Mouse (Mus musculus) naive thymus-derived CD4-positive, alpha-beta T cell, adult 2 months (primary cell): ENCODE results near the gene Tfap2e.

ENCODE experiments used
- DNase-seq: peaks from one replicate; pipeline ENCODE4 v3.0.0-alpha.2; 2011; ENCODE audit warnings: low read depth

Tfap2e gene

GRCm38 (mm10) chr4:126736001-126736414 lies at the start of gene Tfap2e:
Gene Tfap2e (minus strand): TSS chr4:126736240.
- DNase-seq = no peak

DNA sequence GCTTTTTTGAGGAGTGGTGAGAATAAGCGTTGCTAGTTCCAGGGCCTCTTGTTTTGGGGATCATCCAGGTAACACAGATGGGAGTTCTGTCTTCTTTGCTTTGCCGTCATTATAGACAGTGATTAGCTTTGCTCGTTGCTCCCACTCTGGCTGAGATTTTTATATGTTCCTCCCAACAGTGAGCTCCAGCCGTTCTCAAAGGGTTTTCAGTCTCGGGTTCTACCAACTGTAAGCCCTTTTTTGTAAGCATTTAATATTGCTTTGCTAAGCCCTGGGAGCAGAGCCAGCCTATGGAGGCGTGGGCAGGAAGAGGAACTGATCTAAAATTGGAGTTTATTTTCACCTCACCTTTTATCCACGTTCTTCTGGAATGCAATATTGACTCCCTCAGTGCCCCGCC lies 47.0 kb upstream of the Tfap2e start:
- no peak for DNase-seq

GRCm38 (mm10) chr4:126782512-126782911 lies 46.5 kb upstream of the Tfap2e start:
- no peak for DNase-seq

DNA sequence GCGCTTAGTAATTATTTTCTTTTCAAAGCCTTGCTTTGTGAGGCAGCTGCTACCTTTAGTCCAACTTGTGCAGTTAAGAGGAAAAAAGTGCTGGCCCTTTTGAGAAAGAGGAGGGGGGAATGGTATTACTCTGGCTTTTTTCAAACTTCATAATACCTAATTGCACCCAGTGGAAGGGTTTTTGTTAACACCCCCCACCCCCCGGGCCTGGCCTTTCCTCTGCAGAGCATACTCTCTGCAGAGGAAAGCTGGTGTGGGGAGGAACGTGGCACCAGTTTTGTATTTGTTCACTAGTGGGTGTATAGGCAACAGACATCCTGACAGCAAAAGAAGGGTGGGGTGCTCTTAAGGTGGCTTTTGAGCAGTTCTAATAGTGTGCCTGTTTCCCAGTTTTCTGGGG lies 45.8 kb upstream of the Tfap2e start:
- DNase-seq = no peak

DNA sequence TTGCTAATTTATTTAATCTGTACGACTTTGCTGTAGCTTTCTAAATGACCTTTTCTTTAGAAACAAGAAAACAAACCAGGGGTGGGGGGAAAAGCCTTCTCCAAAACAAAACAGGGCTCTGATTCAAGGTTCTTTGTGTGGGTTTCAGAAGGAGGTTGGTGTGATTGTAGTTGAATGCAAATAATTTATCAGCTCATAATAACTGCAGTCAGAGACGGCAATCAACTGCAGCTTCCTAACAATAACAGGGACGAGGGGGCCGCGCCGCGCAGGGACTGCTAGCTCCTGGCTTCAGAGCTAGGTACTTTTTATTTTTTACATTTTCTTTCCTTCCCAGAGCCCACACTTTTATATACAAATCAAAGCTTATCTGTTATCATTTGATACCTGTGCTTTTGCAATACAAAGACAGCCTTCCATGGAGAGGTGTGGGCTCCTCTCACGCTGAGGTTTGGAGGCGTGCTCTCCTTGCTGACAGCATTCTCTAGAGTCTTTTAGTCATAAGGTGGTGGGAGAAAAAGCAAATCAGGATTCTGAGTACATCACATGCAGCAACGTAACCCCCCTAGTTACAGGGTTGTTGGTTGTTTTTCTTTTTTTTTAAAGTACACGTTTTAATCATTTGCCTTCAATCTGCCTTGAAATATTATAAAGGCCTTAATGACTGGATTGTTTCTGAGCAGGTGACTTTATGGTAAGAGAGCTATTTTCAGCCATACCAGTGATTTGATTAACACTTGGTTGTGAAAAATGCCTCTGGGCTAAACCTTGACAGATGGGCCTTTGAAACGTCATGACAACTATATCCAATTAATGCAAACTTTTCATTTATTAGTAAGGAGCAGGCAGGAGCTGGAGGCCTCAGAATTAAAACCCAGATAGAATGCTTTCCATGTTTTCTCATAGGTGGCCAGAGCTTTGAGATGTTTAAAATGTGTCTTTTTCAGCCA lies 44.1 kb upstream of the Tfap2e start:
- no peak for DNase-seq

GRCm38 (mm10) chr4:126779148-126779581 lies 43.1 kb upstream of the Tfap2e start:
- DNase-seq = no peak

DNA sequence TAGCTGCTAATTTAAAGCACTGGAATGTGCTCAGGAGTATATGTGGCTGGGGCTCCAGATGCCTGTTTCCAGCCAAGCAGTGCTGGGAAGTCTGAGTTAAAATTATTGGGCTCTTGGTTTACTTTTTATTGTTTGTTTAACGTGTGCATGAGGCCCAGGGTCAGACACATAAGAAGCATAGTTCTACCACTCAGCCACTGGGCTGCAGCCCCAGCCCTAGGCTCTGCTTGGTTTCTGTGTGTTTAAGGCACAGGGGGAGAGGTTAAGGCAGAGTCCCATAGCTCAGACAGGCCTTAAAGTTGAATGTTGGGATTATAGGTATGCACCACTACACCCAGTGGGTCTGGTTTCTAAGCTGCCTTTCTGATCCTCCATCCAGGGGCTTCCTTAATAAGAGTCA lies 39.1 kb upstream of the Tfap2e start:
- no peak for DNase-seq

- DNase-seq = no peak
Measured at GRCm38 (mm10) chr4:126773871-126774270, 37.8 kb upstream of the Tfap2e start.

GRCm38 (mm10) chr4:126770831-126771230 lies 34.8 kb upstream of the Tfap2e start:
- DNase-seq = no peak

GRCm38 (mm10) chr4:126769800-126770563 lies 33.9 kb upstream of the Tfap2e start:
- DNase-seq = no peak

GRCm38 (mm10) chr4:126763483-126763882 lies 27.4 kb upstream of the Tfap2e start:
- no peak for DNase-seq

DNA sequence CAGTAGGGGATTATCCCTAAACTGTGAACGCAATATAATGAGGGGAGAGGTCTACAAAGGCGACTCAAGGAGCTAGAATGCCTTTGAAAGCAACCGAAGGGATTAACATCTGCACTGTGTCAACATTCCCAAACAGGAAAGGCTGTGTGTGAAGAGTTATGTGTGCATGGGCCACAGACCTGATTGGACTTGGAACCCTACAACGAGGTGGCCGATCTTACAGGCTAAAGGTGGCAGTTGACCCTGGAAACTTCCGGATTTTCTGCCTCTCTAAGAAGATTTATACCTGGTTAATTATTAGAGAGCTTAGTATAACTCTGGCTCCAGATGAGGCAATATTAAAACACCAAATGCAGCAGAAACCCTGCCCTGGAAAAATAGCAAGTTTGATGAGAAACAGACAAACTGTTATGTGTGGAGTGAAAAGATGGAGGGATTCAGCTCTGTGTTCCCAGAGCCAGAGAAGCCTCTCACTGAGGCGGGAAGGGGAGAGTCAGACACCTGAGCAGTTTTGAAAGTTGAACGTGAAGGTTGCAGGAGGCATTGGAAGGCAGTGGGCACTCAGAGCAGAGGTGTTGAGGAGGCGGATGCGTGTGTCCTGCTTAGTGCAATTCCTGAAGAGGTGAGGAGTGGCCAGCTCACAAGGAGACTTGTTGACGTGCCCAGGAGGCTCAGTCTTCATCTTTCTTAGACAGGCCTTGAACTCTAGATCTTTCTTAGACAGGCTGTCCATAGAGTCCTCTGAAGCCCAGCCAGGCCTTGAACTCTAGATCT lies 26.7 kb upstream of the Tfap2e start:
- no peak for DNase-seq

- DNase-seq = no peak
Measured at GRCm38 (mm10) chr4:126759435-126759834, 23.4 kb upstream of the Tfap2e start.

DNA sequence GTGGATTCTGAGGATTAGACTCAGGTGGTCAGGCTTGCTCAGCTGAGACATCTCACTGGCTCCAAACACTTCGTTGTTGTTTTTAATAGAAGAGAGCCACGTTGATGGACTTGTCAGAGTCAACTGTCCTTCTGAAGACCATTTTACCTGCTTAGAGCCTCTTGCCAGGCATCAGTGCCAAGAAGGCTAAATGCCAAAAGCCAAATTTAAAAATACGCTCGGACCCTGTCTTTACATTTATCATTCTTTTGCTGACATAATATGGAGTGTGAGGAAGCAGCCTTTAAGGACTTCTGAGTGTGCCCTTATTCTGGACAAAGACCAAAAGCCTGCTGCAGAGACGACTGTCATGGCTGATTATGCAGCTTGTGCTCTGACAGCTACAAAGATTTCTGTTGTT lies 22.3 kb upstream of the Tfap2e start:
- DNase-seq = no peak

DNA sequence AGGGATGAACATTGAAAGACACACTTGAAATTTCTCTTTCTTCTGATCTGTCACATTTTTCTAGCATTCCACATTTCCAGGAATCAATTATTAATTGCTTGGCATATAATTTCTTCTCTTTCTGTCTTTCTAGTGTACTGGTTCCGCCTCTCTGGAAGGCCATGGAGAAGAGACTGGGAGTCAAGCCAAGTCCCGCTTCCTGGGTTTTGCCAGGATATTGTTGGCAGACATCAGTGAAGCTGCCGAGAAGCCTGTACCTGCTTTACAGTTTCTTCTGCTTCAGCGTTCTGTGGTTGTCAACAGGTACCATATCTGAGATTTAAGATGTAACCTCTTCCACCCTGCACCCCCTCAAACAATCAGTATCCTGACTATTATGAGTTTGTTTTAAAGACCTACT lies 20.7 kb upstream of the Tfap2e start:
- DNase-seq = no peak

- no peak for DNase-seq
Measured at GRCm38 (mm10) chr4:126754736-126755374, 18.8 kb upstream of the Tfap2e start.

- DNase-seq = no peak
Measured at GRCm38 (mm10) chr4:126754231-126754611, 18.2 kb upstream of the Tfap2e start.

DNA sequence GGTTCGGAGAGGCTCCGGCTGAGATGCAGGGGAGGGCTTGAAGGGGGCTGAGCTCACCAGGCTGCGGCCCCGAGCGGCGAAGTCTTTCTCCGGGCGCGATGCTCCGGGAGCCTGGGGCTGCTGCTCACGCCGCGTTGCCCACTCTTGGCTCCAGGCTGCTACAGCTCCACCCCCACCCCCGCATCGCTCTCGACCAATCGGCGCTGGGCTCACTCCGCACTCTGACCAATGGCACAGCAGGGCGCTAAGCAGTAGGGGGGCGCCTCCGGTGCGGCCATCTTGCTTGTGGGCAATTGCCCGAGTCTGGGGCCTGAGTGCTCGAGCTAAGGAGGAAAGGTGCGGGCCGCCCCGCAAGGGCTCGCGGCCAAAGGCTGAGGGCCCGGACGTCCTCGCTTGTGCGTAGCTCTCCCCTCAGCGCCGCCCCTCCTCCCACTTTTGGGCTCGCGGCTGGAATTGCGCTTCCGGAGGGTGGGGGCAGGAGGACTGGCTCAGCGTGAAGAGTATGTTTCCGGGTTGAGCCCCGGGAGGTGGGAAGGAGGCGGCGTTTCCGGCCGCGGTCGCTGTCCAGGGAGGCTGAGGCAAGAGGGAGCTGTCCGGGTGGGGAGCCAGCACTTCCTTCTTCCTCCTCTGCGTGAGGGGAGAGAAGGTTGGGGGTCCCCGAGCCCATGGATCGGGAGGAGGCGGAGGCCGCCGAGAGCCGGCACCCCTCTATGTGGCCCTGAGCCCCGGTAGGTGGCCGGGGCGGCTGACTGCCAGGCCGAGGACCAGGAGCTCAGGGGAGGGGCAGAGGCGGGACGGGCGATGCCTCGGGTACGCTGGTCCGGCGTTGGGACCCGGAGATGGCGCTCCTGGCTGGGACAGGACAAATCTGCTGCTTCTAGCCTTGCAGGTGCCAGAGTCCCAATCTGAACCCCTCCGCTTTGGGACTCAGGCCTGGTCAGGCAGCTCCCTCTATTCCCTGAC lies 17.5 kb upstream of the Tfap2e start, which contains the start of the genes Ncdn and AU040320:
TSS of gene Ncdn (minus strand) at position 171 of the 963 bp plus-strand sequence.
TSS of gene AU040320 (plus strand) at position 277 of the 963 bp plus-strand sequence.
- DNase-seq = peak; percentile 96

DNA sequence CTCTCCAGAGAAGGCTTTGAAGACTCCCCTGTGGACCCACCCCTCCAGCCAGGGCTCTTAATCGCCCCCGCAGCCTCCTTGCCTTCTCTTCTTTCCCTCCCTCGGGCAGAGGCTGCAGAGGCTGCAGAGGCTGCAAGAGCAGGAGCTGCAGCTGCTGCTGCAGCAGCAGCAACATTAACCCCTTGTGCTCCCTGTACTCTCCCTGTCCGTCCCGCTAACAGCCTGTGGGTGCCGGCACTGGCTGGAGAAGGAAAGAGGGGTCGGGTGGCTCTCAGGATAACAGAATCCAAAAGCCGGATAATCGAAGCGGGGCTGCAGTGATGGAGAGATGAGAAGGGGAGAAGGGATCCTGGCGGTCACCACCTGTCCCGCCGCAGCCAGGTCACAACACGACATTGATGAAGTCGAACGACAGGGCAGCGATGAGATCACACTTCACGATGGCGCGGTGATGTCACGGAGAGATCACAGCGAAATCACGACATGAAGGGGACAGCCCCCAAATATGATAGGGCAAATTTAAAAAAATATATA lies 16.6 kb upstream of the Tfap2e start:
- DNase-seq = no peak

DNA sequence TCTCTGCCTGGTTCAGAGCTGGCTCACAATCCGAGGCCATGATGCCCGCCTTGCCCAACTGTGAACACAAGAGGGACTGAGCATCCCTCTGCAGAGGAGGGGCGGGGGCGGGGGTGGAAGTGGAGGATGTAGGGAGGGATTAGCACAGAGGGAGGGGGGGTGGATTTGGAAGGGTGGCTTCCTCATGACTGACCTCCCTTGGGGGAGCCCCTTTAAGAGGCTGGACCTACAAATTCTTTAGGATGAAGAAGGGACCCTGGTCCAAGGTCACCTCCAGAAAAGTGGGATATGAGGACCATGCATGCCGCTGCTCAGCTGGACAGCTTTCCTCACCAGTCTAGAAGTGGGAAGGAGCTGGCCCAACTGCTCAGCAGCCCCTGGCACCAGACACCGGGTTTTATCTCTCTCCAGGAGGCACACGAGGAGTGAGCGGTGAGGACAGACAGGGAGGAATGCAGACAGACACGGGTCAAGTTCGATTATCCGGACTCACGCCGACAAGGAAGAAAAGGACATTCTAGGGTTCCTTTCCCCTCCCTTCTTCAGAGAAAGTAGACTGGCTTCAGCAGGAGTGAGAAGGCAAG lies 16.1 kb upstream of the Tfap2e start:
- no peak for DNase-seq
